Mouse (Mus musculus): ENCODE data around the gene Mark1.

Mark1 gene

DNA sequence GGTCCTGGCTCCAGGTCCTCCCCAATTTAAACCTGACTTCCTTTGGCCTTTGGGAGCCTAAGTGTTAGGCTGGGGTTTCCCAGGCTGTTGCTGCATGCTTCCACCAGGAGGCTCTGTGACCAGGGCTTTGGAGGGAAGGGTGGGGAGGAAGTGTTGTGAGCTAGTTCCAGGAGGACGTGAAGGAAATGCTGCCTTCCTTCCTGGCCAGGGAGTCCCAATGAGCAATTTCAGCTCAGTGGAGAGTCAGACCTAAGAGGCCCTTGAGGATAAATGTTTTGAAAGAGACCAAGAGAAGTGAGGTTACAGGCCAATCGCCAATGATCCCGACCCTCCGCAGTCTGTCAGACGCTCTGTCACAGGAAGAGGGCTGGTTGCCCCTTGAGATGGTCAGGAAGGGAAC is 146.0 kb downstream of the Mark1 start:
- peak; percentile 88 for DNase-seq (ENCODE audit: low read depth, low spot score)

DNA sequence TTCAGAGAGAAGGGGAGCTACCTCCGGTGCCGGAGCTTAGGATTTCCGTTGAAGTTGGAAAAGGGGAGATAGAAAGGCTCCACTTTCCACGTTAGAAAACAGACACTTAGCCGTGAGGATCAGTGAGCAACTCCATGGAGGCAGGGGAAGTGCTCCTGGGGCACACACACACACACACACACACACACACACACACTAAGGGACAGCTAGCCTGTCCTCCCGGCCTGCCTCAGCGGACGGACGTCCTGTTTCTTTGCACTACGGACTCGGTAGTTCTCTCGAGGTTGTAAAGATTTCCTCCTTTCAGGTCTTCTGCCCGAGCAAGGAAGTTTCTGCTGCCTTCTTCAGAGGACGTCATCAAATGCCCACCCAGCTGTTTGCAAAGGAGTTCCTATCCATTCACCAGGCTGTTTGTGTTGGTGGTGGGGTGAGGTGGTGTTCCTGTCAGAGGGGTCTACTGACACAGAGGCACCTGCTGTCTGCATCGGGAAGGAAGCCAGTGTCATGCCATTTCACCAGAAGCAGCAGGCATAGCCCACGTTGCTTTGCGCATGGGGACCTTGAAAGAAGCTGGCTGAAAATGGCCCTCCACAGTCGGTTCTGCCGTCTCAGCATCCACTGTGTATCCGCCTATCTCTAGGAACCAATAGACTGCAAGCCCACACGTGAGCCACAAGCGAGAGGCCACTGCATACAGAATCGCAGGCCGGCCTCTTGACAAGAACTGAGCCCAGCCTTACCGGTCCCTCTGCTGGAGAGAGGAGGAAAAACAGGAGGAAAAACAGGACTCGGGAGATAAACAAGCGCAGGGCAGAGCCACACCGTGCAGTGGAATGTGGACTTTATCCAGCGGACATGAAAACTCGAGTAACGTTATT is 147.4 kb downstream of the Mark1 start:
- peak; percentile 95 for DNase-seq (ENCODE audit: low read depth, low spot score)

DNA sequence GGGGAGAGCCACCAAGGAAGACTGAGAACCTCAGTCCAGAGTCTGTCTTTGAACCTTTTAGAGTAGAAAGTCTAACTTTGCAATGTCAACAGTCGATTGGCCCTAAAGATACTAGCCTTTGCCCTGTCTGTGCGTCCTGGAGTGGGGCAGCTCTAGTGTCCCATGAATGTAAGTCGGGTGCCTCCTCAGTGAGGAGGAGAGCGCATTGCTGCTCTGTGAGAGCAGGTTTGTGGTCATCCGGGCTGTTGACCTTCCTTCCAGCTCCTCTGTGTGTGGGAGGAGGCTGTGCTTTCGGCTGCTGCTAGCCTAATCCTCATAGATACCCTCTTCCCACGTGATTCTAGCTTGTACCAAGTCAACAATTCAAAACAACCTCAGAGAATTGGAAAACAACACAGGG is 148.2 kb downstream of the Mark1 start:
- DNase-seq (ENCODE audit: low read depth, low spot score) = no peak

DNA sequence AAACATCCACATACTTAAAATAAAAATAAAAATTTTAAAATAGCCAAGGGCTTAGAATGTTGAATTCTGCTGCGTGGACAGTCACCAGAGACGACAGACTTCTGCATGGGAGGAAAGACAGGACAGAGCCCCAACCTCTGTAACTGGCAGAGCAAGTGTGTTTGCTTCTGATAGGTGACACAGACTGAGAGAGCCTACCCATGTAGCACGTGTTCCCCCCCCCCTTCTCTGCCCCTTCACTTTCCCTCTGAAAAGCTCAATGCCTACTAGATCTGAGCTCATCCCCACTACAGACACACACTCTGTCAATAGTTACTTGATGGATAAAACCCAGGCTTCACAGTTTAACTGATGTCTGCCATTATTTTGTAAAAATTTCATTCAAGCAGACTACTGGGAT is 152.4 kb downstream of the Mark1 start:
- no peak for DNase-seq (ENCODE audit: low read depth, low spot score)
